Mouse (Mus musculus): ENCODE data around the gene Btn1a1. TPM values are rescaled to one million over a fixed set of nuclear protein-coding genes. Genes with fewer than 3 reads are reported as not detected.
A peak's percentile ranks its signal among the peaks of the same experiment; 100 is the strongest.

Gene Btn1a1
- polyA plus RNA-seq, 1 experiment from 2014 or later, result 0.06 TPM

GRCm38 (mm10) chr13:23439901-23440300 is 25.8 kb downstream of the Btn1a1 start:
- ATAC-seq (no peak), DNase-seq (ENCODE audit: low read depth, low spot score) (no peak)
- ChIA-PET CTCF (interaction anchor here (0.9 to 1.4 kb wide), 3 partner anchors 13 to 1396 kb away, joined by 3 to 8 read pairs (median 4); no protein-coding TSS in a partner anchor), POLR2A (no interaction called here)
- in situ Hi-C loops (cut with MboI; ENCODE audit: low pct_unique_long_range_greater_than_20kb), result loop anchor here (10.0 to 25.0 kb wide), 2 partner anchors 297 to 1415 kb away; partner anchors contain the start of genes Hist1h1c, Hist1h2bb and Hist1h3c
- no peaks in the 10 kb centered on the region for H3K27me3 ChIP-seq
- TF ChIP-seq CTCF (IDR thresholded peaks at IDR 0.05), result no peak

DNA sequence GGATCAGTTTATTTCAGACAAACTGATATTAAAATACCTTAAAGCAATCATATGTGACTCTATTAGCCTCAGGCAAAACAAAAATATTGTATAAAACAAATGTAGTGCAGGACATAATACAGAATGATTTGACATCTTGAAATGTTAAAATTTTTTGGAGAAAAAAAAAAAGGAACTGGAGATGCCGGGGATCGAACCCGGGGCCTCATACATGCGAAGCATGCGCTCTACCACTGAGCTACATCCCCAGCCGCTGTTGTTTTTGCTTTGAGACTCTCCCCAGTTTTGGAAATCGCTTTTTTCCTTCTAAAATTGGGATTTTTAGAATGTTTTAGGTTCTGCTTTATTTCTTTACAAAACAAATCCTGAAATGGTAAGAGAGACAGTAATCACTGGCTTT is 27.2 kb downstream of the Btn1a1 start:
- DNase-seq (ENCODE audit: low read depth, low spot score) (no peak), ATAC-seq (no peak)
- no peaks in the 10 kb centered on the region for H3K27me3 ChIP-seq
- in situ Hi-C loops (cut with MboI; ENCODE audit: low pct_unique_long_range_greater_than_20kb), result loop anchor here (10.0 to 25.0 kb wide), 2 partner anchors 299 to 1414 kb away; partner anchors contain the start of genes Hist1h1c, Hist1h2bb and Hist1h3c
- ChIA-PET POLR2A (no interaction called here), CTCF (interaction anchor here (1.3 to 3.0 kb wide), 3 partner anchors 14 to 87 kb away, joined by 3 to 20 read pairs (median 8); no protein-coding TSS in a partner anchor)
- TF ChIP-seq CTCF (IDR thresholded peaks at IDR 0.05), result no peak

- in situ Hi-C loops (cut with MboI; ENCODE audit: low pct_unique_long_range_greater_than_20kb), result loop anchor here (10.0 to 25.0 kb wide), 2 partner anchors 299 to 1413 kb away; partner anchors contain the start of genes Hist1h1c, Hist1h2bb and Hist1h3c
- CTCF ChIA-PET, result interaction anchor here (1.0 to 3.1 kb wide), 4 partner anchors 11 to 160 kb away, joined by 3 to 20 read pairs (median 6); no protein-coding TSS in a partner anchor
- no peak for DNase-seq (ENCODE audit: low read depth, low spot score)
- peak; percentile 29 for ATAC-seq
- TF ChIP-seq CTCF (IDR thresholded peaks at IDR 0.05), result no peak
- H3K27me3 ChIP-seq, result no peaks in the 10 kb centered on the region
- POLR2A ChIA-PET, result no interaction called here
Observed at GRCm38 (mm10) chr13:23437908-23438307, 27.8 kb downstream of the Btn1a1 start.

DNA sequence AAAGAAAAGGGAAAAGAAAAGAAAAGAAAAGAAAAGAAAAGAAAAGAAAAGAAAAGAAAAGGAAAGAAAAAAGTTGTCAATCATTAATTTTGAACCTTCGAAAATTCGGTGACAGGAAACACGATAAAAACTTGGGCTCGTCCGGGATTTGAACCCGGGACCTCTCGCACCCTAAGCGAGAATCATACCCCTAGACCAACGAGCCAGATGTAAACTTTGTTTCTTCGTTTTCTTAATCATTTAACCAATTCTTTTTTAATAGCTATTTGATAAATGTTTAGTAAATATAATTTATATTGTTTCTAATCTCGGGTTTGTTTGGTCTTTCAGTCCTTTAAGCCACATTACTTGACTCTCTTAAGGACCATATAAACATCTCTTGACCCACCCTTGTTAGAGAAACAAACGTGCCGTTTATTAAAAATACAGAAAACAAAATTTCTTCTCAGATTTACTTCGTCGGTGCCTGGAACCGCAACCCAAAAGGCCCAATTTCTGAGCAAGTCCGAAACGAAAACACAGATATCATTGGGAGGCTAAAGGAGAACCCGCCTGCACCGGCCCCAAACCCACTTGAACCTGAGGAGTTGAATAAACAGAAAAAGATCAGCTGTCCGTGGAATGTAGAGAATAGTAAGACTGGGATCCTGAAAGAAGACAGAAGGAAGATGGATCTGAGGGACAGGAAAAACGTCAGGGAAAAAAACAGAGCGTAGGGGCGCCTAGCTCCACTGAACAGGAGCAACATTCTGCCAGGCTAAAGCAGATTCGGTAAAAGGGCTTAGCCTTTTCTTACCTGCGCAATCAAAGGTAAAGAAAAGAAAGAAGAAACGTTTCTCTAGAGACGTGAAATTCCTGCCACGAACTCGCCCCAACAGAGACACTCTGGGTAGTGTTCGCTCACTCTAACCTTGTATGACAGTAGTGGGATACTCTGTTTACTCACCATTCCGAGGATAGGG is 28.6 kb downstream of the Btn1a1 start:
- no peak for TF ChIP-seq CTCF (IDR thresholded peaks at IDR 0.05)
- ATAC-seq, result no peak
- ChIA-PET POLR2A (interaction anchor here (0.7 kb wide), 1 partner anchor 9 kb away, joined by 3 read pairs; no protein-coding TSS in a partner anchor), CTCF (interaction anchor here (1.0 to 3.1 kb wide), 5 partner anchors 10 to 1393 kb away, joined by 3 to 20 read pairs (median 7); no protein-coding TSS in a partner anchor)
- in situ Hi-C loops (cut with MboI; ENCODE audit: low pct_unique_long_range_greater_than_20kb), result loop anchor here (10.0 to 25.0 kb wide), 2 partner anchors 300 to 1412 kb away; partner anchors contain the start of genes Hist1h1c, Hist1h2bb and Hist1h3c
- no peak for DNase-seq (ENCODE audit: low read depth, low spot score)
- no peaks in the 10 kb centered on the region for H3K27me3 ChIP-seq

- POLR2A ChIA-PET, result interaction anchor here (0.7 kb wide), 1 partner anchor 8 kb away, joined by 3 read pairs; no protein-coding TSS in a partner anchor
- no peaks in the 10 kb centered on the region for H3K27me3 ChIP-seq
- TF ChIP-seq CTCF (IDR thresholded peaks at IDR 0.05), result no peak
- ATAC-seq (no peak), DNase-seq (ENCODE audit: low read depth, low spot score) (no peak)
- CTCF ChIA-PET, result interaction anchor here (0.8 to 3.1 kb wide), 5 partner anchors 10 to 1392 kb away, joined by 3 to 20 read pairs (median 7); no protein-coding TSS in a partner anchor
- in situ Hi-C loops (cut with MboI; ENCODE audit: low pct_unique_long_range_greater_than_20kb), result loop anchor here (10.0 to 25.0 kb wide), 2 partner anchors 301 to 1411 kb away; partner anchors contain the start of genes Hist1h1c, Hist1h2bb and Hist1h3c
Observed at GRCm38 (mm10) chr13:23436231-23436661, 29.5 kb downstream of the Btn1a1 start.

GRCm38 (mm10) chr13:23435676-23436075 is 30.0 kb downstream of the Btn1a1 start:
- DNase-seq (ENCODE audit: low read depth, low spot score) (no peak), ATAC-seq (no peak)
- no peak for TF ChIP-seq CTCF (IDR thresholded peaks at IDR 0.05)
- ChIA-PET CTCF (interaction anchor here (0.8 to 3.1 kb wide), 4 partner anchors 9 to 91 kb away, joined by 3 to 9 read pairs (median 5); no protein-coding TSS in a partner anchor), POLR2A (no interaction called here)
- no peaks in the 10 kb centered on the region for H3K27me3 ChIP-seq
- in situ Hi-C loops (cut with MboI; ENCODE audit: low pct_unique_long_range_greater_than_20kb), result loop anchor here (10.0 to 25.0 kb wide), 2 partner anchors 302 to 1411 kb away; partner anchors contain the start of genes Hist1h1c, Hist1h2bb and Hist1h3c

DNA sequence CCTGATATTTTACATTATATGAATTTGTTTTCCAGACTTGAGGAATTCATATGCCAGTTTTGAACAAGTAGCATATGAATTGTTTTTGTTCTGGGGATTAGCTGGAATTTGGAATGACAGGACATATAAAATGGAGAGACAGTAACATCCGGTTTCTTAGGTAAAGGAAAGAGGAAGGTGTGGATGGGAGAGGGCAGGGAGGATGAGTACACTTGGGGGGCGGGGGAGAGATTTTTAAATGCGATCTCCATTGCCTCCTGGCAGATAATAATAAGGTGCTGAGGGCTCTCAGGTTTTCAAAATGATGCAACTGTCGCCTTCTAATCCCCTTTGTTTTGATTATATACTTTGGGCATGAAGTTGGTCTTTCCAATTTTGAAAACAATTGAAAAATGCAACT is 30.5 kb downstream of the Btn1a1 start:
- CTCF ChIA-PET, result interaction anchor here (0.8 to 3.1 kb wide), 5 partner anchors 9 to 92 kb away, joined by 3 to 9 read pairs (median 3); no protein-coding TSS in a partner anchor
- in situ Hi-C loops (cut with MboI; ENCODE audit: low pct_unique_long_range_greater_than_20kb), result loop anchor here (10.0 to 25.0 kb wide), 2 partner anchors 302 to 1410 kb away; partner anchors contain the start of genes Hist1h1c, Hist1h2bb and Hist1h3c
- TF ChIP-seq CTCF (IDR thresholded peaks at IDR 0.05), result no peak
- DNase-seq (ENCODE audit: low read depth, low spot score) (no peak), ATAC-seq (no peak)
- no peaks in the 10 kb centered on the region for H3K27me3 ChIP-seq
- POLR2A ChIA-PET, result no interaction called here

DNA sequence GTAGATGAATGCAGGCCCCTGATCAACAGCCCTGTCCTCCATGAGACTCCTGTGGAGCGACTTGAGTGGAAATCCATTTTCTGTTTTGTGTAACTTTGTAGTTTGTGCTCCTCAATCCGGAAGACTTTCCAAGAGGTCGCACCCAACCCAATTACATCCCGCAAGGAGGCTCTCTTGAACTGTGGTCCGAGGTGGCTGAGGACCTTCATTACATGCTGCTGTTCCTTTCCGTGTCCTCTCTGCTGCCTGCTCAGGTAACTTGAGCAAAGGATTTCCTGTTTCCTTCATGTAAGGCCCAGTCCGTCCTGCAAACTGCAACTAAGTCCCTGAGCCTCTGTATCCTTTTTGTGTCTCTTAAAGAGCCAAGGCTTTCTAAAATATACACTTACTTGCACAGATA is 31.3 kb downstream of the Btn1a1 start:
- TF ChIP-seq CTCF (IDR thresholded peaks at IDR 0.05), result no peak
- ChIA-PET CTCF (interaction anchor here (0.8 kb wide), 1 partner anchor 10 kb away, joined by 3 read pairs; no protein-coding TSS in a partner anchor), POLR2A (no interaction called here)
- H3K27me3 ChIP-seq, result no peaks in the 10 kb centered on the region
- no peak for ATAC-seq
- DNase-seq (ENCODE audit: low read depth, low spot score), result no peak
- in situ Hi-C loops (cut with MboI; ENCODE audit: low pct_unique_long_range_greater_than_20kb), result loop anchor here (5.0 to 25.0 kb wide), 5 partner anchors 88 to 1492 kb away; partner anchors contain the start of genes Hist1h1c, Hist1h2bb and Hist1h3c

- in situ Hi-C loops (cut with MboI; ENCODE audit: low pct_unique_long_range_greater_than_20kb), result loop anchor here (5.0 to 25.0 kb wide), 5 partner anchors 88 to 1492 kb away; partner anchors contain the start of genes Hist1h1c, Hist1h2bb and Hist1h3c
- POLR2A ChIA-PET, result interaction anchor here (1.0 kb wide), 1 partner anchor 1723 kb away, joined by 3 read pairs; no protein-coding TSS in a partner anchor
- no peak for DNase-seq (ENCODE audit: low read depth, low spot score)
- TF ChIP-seq CTCF (IDR thresholded peaks at IDR 0.05), result no peak
- ATAC-seq, result no peak
- CTCF ChIA-PET, result interaction anchor here (1.1 to 3.4 kb wide), 4 partner anchors 9 to 96 kb away, joined by 3 to 21 read pairs (median 11); no protein-coding TSS in a partner anchor
- no peaks in the 10 kb centered on the region for H3K27me3 ChIP-seq
Observed at GRCm38 (mm10) chr13:23433801-23434200, 31.9 kb downstream of the Btn1a1 start.
